Mouse (Mus musculus) liver, embryonic 12.5 days (tissue): ENCODE measurements around the gene Zfp169. TPM values are rescaled to one million over a fixed set of nuclear protein-coding genes. Genes with fewer than 3 reads are reported as not detected.
A peak's percentile ranks its signal among the peaks of the same experiment; 100 is the strongest.

ENCODE experiments used
- ATAC-seq: fragments of 200-750 bp; cut with Nextera tagmentation; 2 replicates; pipeline ENCODE4 v1.8.0; 2017; ENCODE audit warnings: moderate number of reproducible peaks, mild to moderate bottlenecking, moderate library complexity
- H3K27ac ChIP-seq: fragments of 300-500 bp; sonication (generic); 2 replicates; pipeline ENCODE4 v1.5.1; 2016; ENCODE audit warnings: mild to moderate bottlenecking
- H3K27me3 ChIP-seq: fragments of 300-500 bp; sonication (generic); replicated peaks from 2 replicates; pipeline ENCODE4 v1.6.1; 2016; ENCODE audit warnings: mild to moderate bottlenecking, moderate library complexity
- H3K36me3 ChIP-seq: fragments of 300-500 bp; sonication (generic); 2 replicates; pipeline ENCODE4 v1.6.1; 2016; ENCODE audit warnings: mild to moderate bottlenecking, moderate library complexity
- H3K4me1 ChIP-seq: fragments of 300-500 bp; sonication (generic); 2 replicates; pipeline ENCODE4 v1.6.1; 2016
- H3K4me2 ChIP-seq: fragments of 300-500 bp; sonication (generic); 2 replicates; pipeline ENCODE4 v1.6.1; 2016; ENCODE audit warnings: mild to moderate bottlenecking, moderate library complexity
- H3K4me3 ChIP-seq: fragments of 300-500 bp; sonication (generic); 2 replicates; pipeline ENCODE4 v1.5.1; 2016; ENCODE audit warnings: mild to moderate bottlenecking, moderate library complexity
- H3K9ac ChIP-seq: fragments of 300-500 bp; sonication (generic); 2 replicates; pipeline ENCODE4 v1.6.1; 2016; ENCODE audit warnings: mild to moderate bottlenecking, moderate library complexity
- H3K9me3 ChIP-seq: fragments of 300-500 bp; sonication (generic); replicated peaks from 2 replicates; pipeline ENCODE4 v1.6.1; 2016; ENCODE audit warnings: mild to moderate bottlenecking, moderate library complexity
- WGBS: fragments of 180-500 bp; shearing (Covaris S2); methylation state at CpG from one replicate; pipeline ENCODE4 v1.1.7; 2016; ENCODE audit not compliant: insufficient replicate concordance; 5-methylcytosine and 5-hydroxymethylcytosine counted together
- microRNA counts: library from miRNA; unstranded; fragments of <30 nt; microRNA quantifications from one replicate; lab custom pipeline; 2017
- microRNA-seq: library from miRNA; unstranded; fragments of <30 nt; microRNA quantifications from one replicate; pipeline ENCODE4, GENCODE M21; 2017
- polyA plus RNA-seq: library from polyadenylated mRNA; unstranded; fragments of >200 nt; fragmentation: Nextera tagmentation; extraction: Ambion mirVana; gene quantifications from 2 replicates; pipeline ENCODE4 v1.2.1, GENCODE M21; 2016

The Zfp169 gene
- polyA plus RNA-seq, 1 experiment from 2014 or later = 1.6 TPM

GRCm38 (mm10) chr13:48443996-48444395 is 69.3 kb downstream of the Zfp169 start:
- 18% methylated on average over 8 of the region's 8 CpGs for WGBS
- 0 out of 2 replicates have a peak overlapping the region, but pooled peaks have one; percentile 13 for H3K4me2 ChIP-seq
- ATAC-seq = peak; percentile 46; the same call in 1 of the 2 replicates

GRCm38 (mm10) chr13:48438321-48438720 is 74.9 kb downstream of the Zfp169 start:
- H3K27ac ChIP-seq = no peak overlapping the region
- no peak overlapping the region for H3K4me3 ChIP-seq
- no peak overlapping the region for H3K4me2 ChIP-seq
- no peaks in the 10 kb centered on the region for H3K9me3 ChIP-seq
- ATAC-seq = no peak
- no peaks in the 10 kb centered on the region for H3K36me3 ChIP-seq
- no peaks in the 10 kb centered on the region for H3K27me3 ChIP-seq
- no peak overlapping the region for H3K9ac ChIP-seq
- WGBS = 59% methylated on average over 5 of the region's 5 CpGs
- no peaks in the 10 kb centered on the region for H3K4me1 ChIP-seq

More at GRCm38 (mm10) chr13:48443996-48444395, 69.3 kb downstream of the Zfp169 start:
- H3K36me3 ChIP-seq = no peaks in the 10 kb centered on the region
- no peak overlapping the region for H3K4me3 ChIP-seq
- no peak overlapping the region for H3K27ac ChIP-seq
- H3K9ac ChIP-seq = no peak overlapping the region
- H3K27me3 ChIP-seq = 0 out of 2 replicates have a peak, but pooled peaks cover 3% of the 10 kb centered on the region
- H3K4me1 ChIP-seq = peaks cover 11% of the 10 kb centered on the region
- H3K9me3 ChIP-seq = no peaks in the 10 kb centered on the region

MicroRNAs encoded within 50 kb of the gene (microRNA counts, 519-probe panel; counts per million panel counts)
- microRNA mmu-let-7a (lab: Ali Mortazavi, UCI) (582 counts per million, percentile 70 among the panel's probes with 10 or more counts), microRNA mmu-let-7d (lab: Ali Mortazavi, UCI) (6,840 counts per million, percentile 95 among the panel's probes with 10 or more counts), microRNA mmu-let-7f (lab: Ali Mortazavi, UCI) (4,887 counts per million, percentile 85 among the panel's probes with 10 or more counts)

Small RNA genes lying within 50 kb of the gene (microRNA-seq; reads per million reads assigned to microRNA genes)
- gene Gm24111 (not detected), gene Mirlet7a-1 (99.5 reads per million, percentile 47 among the genes with 10 or more reads in this experiment), gene Mirlet7d (3,276 reads per million, percentile 85 among the genes with 10 or more reads in this experiment), gene Mirlet7f-1 (not detected)

Other genes starting within 250 kb of the Zfp169 start
- gene A830005F24Rik, start 119 bp upstream of the Zfp169 start, polyA plus RNA-seq = 0.32 and 0.35 TPM in 2 replicates
- 1.2 and 1.4 TPM in 2 replicates for gene Ptpdc1, start 112.2 kb upstream of the Zfp169 start, polyA plus RNA-seq
- 7.2 and 7.8 TPM in 2 replicates for gene Barx1, start 149.5 kb upstream of the Zfp169 start, polyA plus RNA-seq